Mouse (Mus musculus): ENCODE results near the gene Eif3d. TPM values are rescaled to one million over a fixed set of nuclear protein-coding genes. Genes with fewer than 3 reads are reported as not detected.
A peak's percentile ranks its signal among the peaks of the same experiment; 100 is the strongest.

Eif3d gene
- polyA plus RNA-seq, 1 experiment from 2014 or later, result 225 TPM

- peaks cover 50% of the 10 kb centered on the region for H3K4me1 ChIP-seq
- H3K27ac ChIP-seq, result peak overlapping the region; percentile 78
- H3K36me3 ChIP-seq, result peaks cover 23% of the 10 kb centered on the region
- H3K27me3 ChIP-seq (ENCODE audit: insufficient read depth, poor library complexity, severe bottlenecking), result no peaks in the 10 kb centered on the region
- 5% methylated on average over 2 of the region's 2 CpGs for WGBS
- H3K9me3 ChIP-seq, result no peaks in the 10 kb centered on the region
- peak; percentile 84 for DNase-seq (ENCODE audit: low spot score)
- H3K4me3 ChIP-seq, result no peak overlapping the region
These were observed 59.5 kb downstream of the Eif3d start for GRCm38 (mm10) chr15:77911065-77911464.

Other genes starting within 250 kb of the Eif3d start
- not detected in 2 replicates for gene Apol9b, start 241.8 kb downstream of the Eif3d start, polyA plus RNA-seq (2016; fragmentation: Nextera tagmentation; extraction: Ambion mirVana)
- gene Apol8, start 213.8 kb downstream of the Eif3d start, polyA plus RNA-seq (2016; fragmentation: Nextera tagmentation; extraction: Ambion mirVana), result 0.16 and 0.52 TPM in 2 replicates
- gene Myh9, start 128.6 kb downstream of the Eif3d start, polyA plus RNA-seq (2016; fragmentation: Nextera tagmentation; extraction: Ambion mirVana), result 34.5 and 37.5 TPM in 2 replicates
- gene Txn2, start 41.8 kb downstream of the Eif3d start, polyA plus RNA-seq (2016; fragmentation: Nextera tagmentation; extraction: Ambion mirVana), result 311 and 315 TPM in 2 replicates
- gene Foxred2, start 14.1 kb downstream of the Eif3d start, polyA plus RNA-seq (2016; fragmentation: Nextera tagmentation; extraction: Ambion mirVana), result 1.7 and 2.8 TPM in 2 replicates
- not detected in 2 replicates for gene Cacng2, start 149.2 kb upstream of the Eif3d start, polyA plus RNA-seq (2016; fragmentation: Nextera tagmentation; extraction: Ambion mirVana)
- 49.0 and 60.4 TPM in 2 replicates for gene Ift27, start 203.3 kb upstream of the Eif3d start, polyA plus RNA-seq (2016; fragmentation: Nextera tagmentation; extraction: Ambion mirVana)
- 0.30 and 1.3 TPM in 2 replicates for gene Pvalb, start 235.6 kb upstream of the Eif3d start, polyA plus RNA-seq (2016; fragmentation: Nextera tagmentation; extraction: Ambion mirVana)